Mouse (Mus musculus) liver, adult 2 months (tissue): Measurements from ENCODE around the gene Tmcc3.

Source experiments
- CTCF ChIP-seq: fragments of 200-500 bp; IDR thresholded peaks from 2 replicates; pipeline ENCODE4 v1.5.1; 2011; ENCODE audit warnings: low read depth, low read length, control low read depth
- POLR2A ChIP-seq: fragments of 200-500 bp; IDR thresholded peaks from 2 replicates; pipeline ENCODE4 v1.6.1; 2011; ENCODE audit warnings: low read length, control low read depth; ENCODE audit not compliant: insufficient read depth; ENCODE audit errors: extremely low read depth

- TF ChIP-seq CTCF (no peak), POLR2A (no peak)
Observed at GRCm38 (mm10) chr10:94632245-94632644, 320.5 kb downstream of the Tmcc3 start.
